In genomic region chr3:8750858-8751257, GRCm38 (mm10) we compare ENCODE assay signal across 16 mouse cellular contexts.
"Had no signal": no experiment of that assay in that cellular context is flagged by ENCODE, and none has a peak within 500 bp of the region (broad histone marks: within the 10 kb centered on the region; RNA-seq: fewer than 3 reads in every experiment).

No protein-coding gene starts in this region.

- H3K9me3 ChIP-seq: limb, embryonic 15.5 days; liver, embryonic 15.5 days; neural tube, embryonic 15.5 days had no signal

- DNase-seq: kidney, adult 11 months; kidney, adult 9 months; kidney, postnatal 36 days; lung, embryonic 14.5 days; lung, postnatal 10 days; midbrain, embryonic 14.5 days; thymus, adult 2 months; thymus, postnatal 25 days had no signal

- H3K27ac ChIP-seq: kidney, postnatal 0 days; left cerebral cortex, adult 2 months; limb, embryonic 15.5 days; liver, embryonic 15.5 days; macrophage; neural tube, embryonic 15.5 days; stomach, postnatal 0 days had no signal

- H3K4me3 ChIP-seq: left cerebral cortex, adult 2 months; limb, embryonic 15.5 days; liver, embryonic 15.5 days; myocyte; neural tube, embryonic 15.5 days had no signal

- H3K36me3 ChIP-seq: limb, embryonic 15.5 days; liver, embryonic 15.5 days; neural tube, embryonic 15.5 days had no signal

- H3K9ac ChIP-seq: limb, embryonic 15.5 days; liver, embryonic 15.5 days; lung, embryonic 14.5 days; neural tube, embryonic 15.5 days had no signal

- H3K27me3 ChIP-seq: limb, embryonic 15.5 days; liver, embryonic 15.5 days; neural tube, embryonic 15.5 days had no signal

- H3K4me2 ChIP-seq: limb, embryonic 15.5 days; liver, embryonic 15.5 days; lung, embryonic 14.5 days; neural tube, embryonic 15.5 days had no signal
